Mouse (Mus musculus): Measurements from ENCODE around the gene 2310030G06Rik. TPM values are rescaled to one million over a fixed set of nuclear protein-coding genes. Genes with fewer than 3 reads are reported as not detected.

Gene 2310030G06Rik
- polyA plus RNA-seq, 1 experiment from 2014 or later = 2.1 TPM

GRCm38 (mm10) chr9:50732560-50732959 lies 13.8 kb downstream of the 2310030G06Rik start:
- Histone ChIP-seq H3K9me3 (ENCODE audit: control insufficient read depth, low read length) (no peaks in the 10 kb centered on the region), H3K4me3 (ENCODE audit: low read length) (no peak overlapping the region), H3K9ac (ENCODE audit: low read depth, low read length) (no peak overlapping the region), H3K4me2 (ENCODE audit: low read length) (no peak overlapping the region), H3K27ac (ENCODE audit: low read depth, low read length) (no peak overlapping the region), H3K27me3 (replicated peaks; ENCODE audit: control insufficient read depth, insufficient read depth, low read length) (no peaks in the 10 kb centered on the region), H3K4me1 (ENCODE audit: control insufficient read depth, insufficient read depth, low read depth, low read length) (peaks cover 4% of the 10 kb centered on the region; the same call in 1 of the 2 replicates), H3K36me3 (ENCODE audit: control insufficient read depth, insufficient read depth, low read length) (no peaks in the 10 kb centered on the region)
- no peak for ATAC-seq
- 6% methylated on average over 4 of the region's 4 CpGs for WGBS

GRCm38 (mm10) chr9:50729600-50729999 lies 16.7 kb downstream of the 2310030G06Rik start:
- ATAC-seq = no peak
- H3K9ac ChIP-seq (ENCODE audit: low read depth, low read length) = no peak overlapping the region
- no peak overlapping the region for H3K4me3 ChIP-seq (ENCODE audit: low read length)
- no peaks in the 10 kb centered on the region for H3K27me3 ChIP-seq (replicated peaks; ENCODE audit: control insufficient read depth, insufficient read depth, low read length)
- peaks cover 19% of the 10 kb centered on the region for H3K4me1 ChIP-seq (ENCODE audit: control insufficient read depth, insufficient read depth, low read depth, low read length)
- no peaks in the 10 kb centered on the region for H3K9me3 ChIP-seq (ENCODE audit: control insufficient read depth, low read length)
- 76% methylated on average over 4 of the region's 4 CpGs for WGBS
- no peak overlapping the region for H3K4me2 ChIP-seq (ENCODE audit: low read length)
- no peaks in the 10 kb centered on the region for H3K36me3 ChIP-seq (ENCODE audit: control insufficient read depth, insufficient read depth, low read length)
- H3K27ac ChIP-seq (ENCODE audit: low read depth, low read length) = no peak overlapping the region

- Histone ChIP-seq H3K36me3 (ENCODE audit: control insufficient read depth, insufficient read depth, low read length) (no peaks in the 10 kb centered on the region), H3K9ac (ENCODE audit: low read depth, low read length) (peak overlapping the region; percentile 66), H3K27ac (ENCODE audit: low read depth, low read length) (peak overlapping the region; percentile 85), H3K27me3 (replicated peaks; ENCODE audit: control insufficient read depth, insufficient read depth, low read length) (no peaks in the 10 kb centered on the region), H3K4me3 (ENCODE audit: low read length) (peak overlapping the region; percentile 63), H3K9me3 (ENCODE audit: control insufficient read depth, low read length) (no peaks in the 10 kb centered on the region), H3K4me1 (ENCODE audit: control insufficient read depth, insufficient read depth, low read depth, low read length) (peaks cover 32% of the 10 kb centered on the region), H3K4me2 (ENCODE audit: low read length) (peak overlapping the region; percentile 70)
- peak; percentile 97 for ATAC-seq
- under 1% methylated on average over 42 of the region's 45 CpGs for WGBS
Measured at GRCm38 (mm10) chr9:50727925-50728651, 18.2 kb downstream of the 2310030G06Rik start.

GRCm38 (mm10) chr9:50727171-50727924 lies 19.0 kb downstream of the 2310030G06Rik start:
- H3K4me1 ChIP-seq (ENCODE audit: control insufficient read depth, insufficient read depth, low read depth, low read length) = peaks cover 36% of the 10 kb centered on the region
- no peaks in the 10 kb centered on the region for H3K9me3 ChIP-seq (ENCODE audit: control insufficient read depth, low read length)
- no peaks in the 10 kb centered on the region for H3K27me3 ChIP-seq (replicated peaks; ENCODE audit: control insufficient read depth, insufficient read depth, low read length)
- ATAC-seq = peak; percentile 26
- peak overlapping the region; percentile 63 for H3K4me3 ChIP-seq (ENCODE audit: low read length)
- WGBS = 3% methylated on average over 29 of the region's 30 CpGs
- peak overlapping the region; percentile 70 for H3K4me2 ChIP-seq (ENCODE audit: low read length)
- H3K27ac ChIP-seq (ENCODE audit: low read depth, low read length) = peak overlapping the region; percentile 85
- no peaks in the 10 kb centered on the region for H3K36me3 ChIP-seq (ENCODE audit: control insufficient read depth, insufficient read depth, low read length)
- peak overlapping the region; percentile 66 for H3K9ac ChIP-seq (ENCODE audit: low read depth, low read length)

- Histone ChIP-seq H3K9ac (ENCODE audit: low read depth, low read length) (peak overlapping the region; percentile 66), H3K27ac (ENCODE audit: low read depth, low read length) (peak overlapping the region; percentile 59; the same call in 1 of the 2 replicates), H3K27me3 (replicated peaks; ENCODE audit: control insufficient read depth, insufficient read depth, low read length) (no peaks in the 10 kb centered on the region), H3K4me3 (ENCODE audit: low read length) (peak overlapping the region; percentile 63), H3K4me1 (ENCODE audit: control insufficient read depth, insufficient read depth, low read depth, low read length) (peaks cover 41% of the 10 kb centered on the region), H3K9me3 (ENCODE audit: control insufficient read depth, low read length) (no peaks in the 10 kb centered on the region), H3K4me2 (ENCODE audit: low read length) (peak overlapping the region; percentile 70), H3K36me3 (ENCODE audit: control insufficient read depth, insufficient read depth, low read length) (no peaks in the 10 kb centered on the region)
- 24% methylated on average over 8 of the region's 8 CpGs for WGBS
- no peak for ATAC-seq
Measured at GRCm38 (mm10) chr9:50725921-50726590, 20.3 kb downstream of the 2310030G06Rik start.

- 46% methylated on average over 3 of the region's 3 CpGs for WGBS
- H3K4me3 ChIP-seq (ENCODE audit: low read length) = no peak overlapping the region
Measured at GRCm38 (mm10) chr9:50724661-50725330, 21.5 kb downstream of the 2310030G06Rik start.

GRCm38 (mm10) chr9:50724147-50724546 lies 22.2 kb downstream of the 2310030G06Rik start:
- no peaks in the 10 kb centered on the region for H3K9me3 ChIP-seq (ENCODE audit: control insufficient read depth, low read length)
- H3K9ac ChIP-seq (ENCODE audit: low read depth, low read length) = 0 out of 2 replicates have a peak overlapping the region, but pooled peaks have one; percentile 10
- H3K4me1 ChIP-seq (ENCODE audit: control insufficient read depth, insufficient read depth, low read depth, low read length) = peaks cover 41% of the 10 kb centered on the region
- H3K4me3 ChIP-seq (ENCODE audit: low read length) = no peak overlapping the region
- peak overlapping the region; percentile 26; the same call in 1 of the 2 replicates for H3K4me2 ChIP-seq (ENCODE audit: low read length)
- no peak for ATAC-seq
- 68% methylated on average over 2 of the region's 2 CpGs for WGBS
- H3K36me3 ChIP-seq (ENCODE audit: control insufficient read depth, insufficient read depth, low read length) = no peaks in the 10 kb centered on the region
- no peaks in the 10 kb centered on the region for H3K27me3 ChIP-seq (replicated peaks; ENCODE audit: control insufficient read depth, insufficient read depth, low read length)
- H3K27ac ChIP-seq (ENCODE audit: low read depth, low read length) = peak overlapping the region; percentile 52; the same call in 1 of the 2 replicates

More at GRCm38 (mm10) chr9:50724661-50725330, 21.5 kb downstream of the 2310030G06Rik start:
- Histone ChIP-seq H3K36me3 (ENCODE audit: control insufficient read depth, insufficient read depth, low read length) (no peaks in the 10 kb centered on the region), H3K4me2 (ENCODE audit: low read length) (peak overlapping the region; percentile 26; the same call in 1 of the 2 replicates), H3K27ac (ENCODE audit: low read depth, low read length) (peak overlapping the region; percentile 26; the same call in 1 of the 2 replicates), H3K27me3 (replicated peaks; ENCODE audit: control insufficient read depth, insufficient read depth, low read length) (no peaks in the 10 kb centered on the region), H3K4me1 (ENCODE audit: control insufficient read depth, insufficient read depth, low read depth, low read length) (peaks cover 41% of the 10 kb centered on the region), H3K9ac (ENCODE audit: low read depth, low read length) (no peak overlapping the region), H3K9me3 (ENCODE audit: control insufficient read depth, low read length) (no peaks in the 10 kb centered on the region)
- ATAC-seq = no peak

GRCm38 (mm10) chr9:50723406-50723805 lies 22.9 kb downstream of the 2310030G06Rik start:
- H3K4me1 ChIP-seq (ENCODE audit: control insufficient read depth, insufficient read depth, low read depth, low read length) = peaks cover 39% of the 10 kb centered on the region
- no peak overlapping the region for H3K9ac ChIP-seq (ENCODE audit: low read depth, low read length)
- no peaks in the 10 kb centered on the region for H3K9me3 ChIP-seq (ENCODE audit: control insufficient read depth, low read length)
- ATAC-seq = no peak
- 41% methylated on average over 7 of the region's 7 CpGs for WGBS
- no peaks in the 10 kb centered on the region for H3K36me3 ChIP-seq (ENCODE audit: control insufficient read depth, insufficient read depth, low read length)
- peak overlapping the region; percentile 72 for H3K27ac ChIP-seq (ENCODE audit: low read depth, low read length)
- H3K4me2 ChIP-seq (ENCODE audit: low read length) = peak overlapping the region; percentile 45
- H3K27me3 ChIP-seq (replicated peaks; ENCODE audit: control insufficient read depth, insufficient read depth, low read length) = no peaks in the 10 kb centered on the region
- H3K4me3 ChIP-seq (ENCODE audit: low read length) = 0 out of 2 replicates have a peak overlapping the region, but pooled peaks have one; percentile 8
